Mouse (Mus musculus) C2C12 (cell line): ENCODE data around the gene Fer.

Source experiments
- CEBPB ChIP-seq: IDR thresholded peaks from one replicate; pipeline ENCODE4 v1.6.1; 2011; ENCODE audit warnings: low read depth, mild to moderate bottlenecking, control low read depth, moderate library complexity
- CTCF ChIP-seq: IDR thresholded peaks from one replicate; pipeline ENCODE4 v1.5.1; 2011; ENCODE audit not compliant: control insufficient read depth, insufficient read depth, insufficient read length
- MAX ChIP-seq: IDR thresholded peaks from one replicate; pipeline ENCODE4 v1.6.1; 2011; ENCODE audit warnings: mild to moderate bottlenecking, control low read depth
- USF1 ChIP-seq: IDR thresholded peaks from one replicate; pipeline ENCODE4 v1.6.1; 2011; ENCODE audit warnings: low read depth, mild to moderate bottlenecking, control low read depth, moderate library complexity

- TF ChIP-seq CEBPB (no peak), CTCF (no peak), USF1 (no peak), MAX (no peak)
These were observed 13.7 kb upstream of the Fer start for GRCm38 (mm10) chr17:63849151-63849550.
